Mouse (Mus musculus): ENCODE measurements around the gene BC029722. TPM values are rescaled to one million over a fixed set of nuclear protein-coding genes. Genes with fewer than 3 reads are reported as not detected.
A peak's percentile ranks its signal among the peaks of the same experiment; 100 is the strongest.

The BC029722 gene
- polyA plus RNA-seq, 1 experiment, result 56.4 TPM

GRCm38 (mm10) chr2:155850120-155850519 is 30.9 kb upstream of the BC029722 start:
- 82% methylated on average over 7 of the region's 7 CpGs for WGBS
- H3K36me3 ChIP-seq (ENCODE audit: control insufficient read depth, insufficient read depth, low read length), result 0 out of 2 replicates have a peak, but pooled peaks cover 3% of the 10 kb centered on the region
- H3K27ac ChIP-seq (ENCODE audit: insufficient read depth, low read depth, low read length), result no peak overlapping the region
- no peak overlapping the region for H3K4me3 ChIP-seq (ENCODE audit: insufficient read depth, low read depth, low read length)
- no peaks in the 10 kb centered on the region for H3K27me3 ChIP-seq (replicated peaks; ENCODE audit: control insufficient read depth, insufficient read depth, low read length)
- H3K4me1 ChIP-seq (ENCODE audit: control insufficient read depth, insufficient read depth, low read length), result no peaks in the 10 kb centered on the region
- TF ChIP-seq CTCF (conservative IDR thresholded peaks at IDR 0.05; ENCODE audit: insufficient read depth, insufficient read length, low read depth, low read length) (no peak), POLR2A (IDR thresholded peaks at IDR 0.05; ENCODE audit: low read depth, low read length) (no peak)
- no peak for DNase-seq

- 54% methylated on average over 7 of the region's 7 CpGs for WGBS
- TF ChIP-seq CTCF (conservative IDR thresholded peaks at IDR 0.05; ENCODE audit: insufficient read depth, insufficient read length, low read depth, low read length), result no peak
- TF ChIP-seq POLR2A (IDR thresholded peaks at IDR 0.05; ENCODE audit: low read depth, low read length), result no peak
- Histone ChIP-seq H3K27me3 (replicated peaks; ENCODE audit: control insufficient read depth, insufficient read depth, low read length) (no peaks in the 10 kb centered on the region), H3K4me1 (ENCODE audit: control insufficient read depth, insufficient read depth, low read length) (no peaks in the 10 kb centered on the region), H3K36me3 (ENCODE audit: control insufficient read depth, insufficient read depth, low read length) (0 out of 2 replicates have a peak, but pooled peaks cover 3% of the 10 kb centered on the region), H3K27ac (ENCODE audit: insufficient read depth, low read depth, low read length) (no peak overlapping the region), H3K4me3 (ENCODE audit: insufficient read depth, low read depth, low read length) (no peak overlapping the region)
- DNase-seq, result no peak
Measured at GRCm38 (mm10) chr2:155849464-155849863, 30.2 kb upstream of the BC029722 start.

GRCm38 (mm10) chr2:155848291-155848690 is 29.1 kb upstream of the BC029722 start:
- no peak for TF ChIP-seq POLR2A (IDR thresholded peaks at IDR 0.05; ENCODE audit: low read depth, low read length)
- peak; percentile 93 for TF ChIP-seq CTCF (conservative IDR thresholded peaks at IDR 0.05; ENCODE audit: insufficient read depth, insufficient read length, low read depth, low read length)
- H3K36me3 ChIP-seq (ENCODE audit: control insufficient read depth, insufficient read depth, low read length), result 0 out of 2 replicates have a peak, but pooled peaks cover 3% of the 10 kb centered on the region

GRCm38 (mm10) chr2:155846930-155847329 is 27.7 kb upstream of the BC029722 start:
- TF ChIP-seq POLR2A (IDR thresholded peaks at IDR 0.05; ENCODE audit: low read depth, low read length), result no peak
- no peak for TF ChIP-seq CTCF (conservative IDR thresholded peaks at IDR 0.05; ENCODE audit: insufficient read depth, insufficient read length, low read depth, low read length)
- H3K36me3 ChIP-seq (ENCODE audit: control insufficient read depth, insufficient read depth, low read length), result 0 out of 2 replicates have a peak, but pooled peaks cover 3% of the 10 kb centered on the region
- no peak overlapping the region for H3K4me3 ChIP-seq (ENCODE audit: insufficient read depth, low read depth, low read length)
- WGBS, result 70% methylated on average over 8 of the region's 8 CpGs
- H3K27me3 ChIP-seq (replicated peaks; ENCODE audit: control insufficient read depth, insufficient read depth, low read length), result no peaks in the 10 kb centered on the region
- H3K27ac ChIP-seq (ENCODE audit: insufficient read depth, low read depth, low read length), result no peak overlapping the region
- no peaks in the 10 kb centered on the region for H3K4me1 ChIP-seq (ENCODE audit: control insufficient read depth, insufficient read depth, low read length)
- no peak for DNase-seq

More at GRCm38 (mm10) chr2:155848291-155848690, 29.1 kb upstream of the BC029722 start:
- WGBS, result 22% methylated on average over 6 of the region's 6 CpGs
- Histone ChIP-seq H3K4me3 (ENCODE audit: insufficient read depth, low read depth, low read length) (no peak overlapping the region), H3K27me3 (replicated peaks; ENCODE audit: control insufficient read depth, insufficient read depth, low read length) (no peaks in the 10 kb centered on the region), H3K4me1 (ENCODE audit: control insufficient read depth, insufficient read depth, low read length) (no peaks in the 10 kb centered on the region), H3K27ac (ENCODE audit: insufficient read depth, low read depth, low read length) (no peak overlapping the region)
- peak; percentile 81 for DNase-seq

- Histone ChIP-seq H3K36me3 (ENCODE audit: control insufficient read depth, insufficient read depth, low read length) (no peaks in the 10 kb centered on the region), H3K27ac (ENCODE audit: insufficient read depth, low read depth, low read length) (no peak overlapping the region), H3K27me3 (replicated peaks; ENCODE audit: control insufficient read depth, insufficient read depth, low read length) (no peaks in the 10 kb centered on the region), H3K4me3 (ENCODE audit: insufficient read depth, low read depth, low read length) (no peak overlapping the region), H3K4me1 (ENCODE audit: control insufficient read depth, insufficient read depth, low read length) (no peaks in the 10 kb centered on the region)
- WGBS, result 79% methylated on average over 4 of the region's 4 CpGs
- no peak for DNase-seq
- TF ChIP-seq POLR2A (IDR thresholded peaks at IDR 0.05; ENCODE audit: low read depth, low read length), result no peak
- TF ChIP-seq CTCF (conservative IDR thresholded peaks at IDR 0.05; ENCODE audit: insufficient read depth, insufficient read length, low read depth, low read length), result no peak
Measured at GRCm38 (mm10) chr2:155838961-155839360, 19.7 kb upstream of the BC029722 start.

- Histone ChIP-seq H3K27me3 (replicated peaks; ENCODE audit: control insufficient read depth, insufficient read depth, low read length) (no peaks in the 10 kb centered on the region), H3K27ac (ENCODE audit: insufficient read depth, low read depth, low read length) (no peak overlapping the region), H3K36me3 (ENCODE audit: control insufficient read depth, insufficient read depth, low read length) (no peaks in the 10 kb centered on the region), H3K4me3 (ENCODE audit: insufficient read depth, low read depth, low read length) (no peak overlapping the region), H3K4me1 (ENCODE audit: control insufficient read depth, insufficient read depth, low read length) (no peaks in the 10 kb centered on the region)
- WGBS, result 68% methylated on average over 3 of the region's 3 CpGs
- DNase-seq, result no peak
- no peak for TF ChIP-seq POLR2A (IDR thresholded peaks at IDR 0.05; ENCODE audit: low read depth, low read length)
- TF ChIP-seq CTCF (conservative IDR thresholded peaks at IDR 0.05; ENCODE audit: insufficient read depth, insufficient read length, low read depth, low read length), result no peak
Measured at GRCm38 (mm10) chr2:155837961-155838360, 18.7 kb upstream of the BC029722 start.

GRCm38 (mm10) chr2:155834732-155835131 is 15.5 kb upstream of the BC029722 start, which contains the start of gene Fam83c:
Gene Fam83c, minus strand, starts transcription at chr2:155834854.
- Histone ChIP-seq H3K27me3 (replicated peaks; ENCODE audit: control insufficient read depth, insufficient read depth, low read length) (no peaks in the 10 kb centered on the region), H3K4me3 (ENCODE audit: insufficient read depth, low read depth, low read length) (no peak within 1 kb of the TSS), H3K27ac (ENCODE audit: insufficient read depth, low read depth, low read length) (no peak within 1 kb of the TSS), H3K4me1 (ENCODE audit: control insufficient read depth, insufficient read depth, low read length) (no peaks in the 10 kb centered on the region), H3K36me3 (ENCODE audit: control insufficient read depth, insufficient read depth, low read length) (no peaks in the 10 kb centered on the region)
- TF ChIP-seq CTCF (conservative IDR thresholded peaks at IDR 0.05; ENCODE audit: insufficient read depth, insufficient read length, low read depth, low read length) (no peak), POLR2A (IDR thresholded peaks at IDR 0.05; ENCODE audit: low read depth, low read length) (no peak)
- 59% methylated on average over 9 of the region's 9 CpGs for WGBS
- DNase-seq, result no peak

Measured in kidney, adult 2 months (tissue).